Mouse (Mus musculus) stomach, embryonic 14.5 days (tissue): ENCODE measurements around the gene Btf3l4. TPM values are rescaled to one million over a fixed set of nuclear protein-coding genes. Genes with fewer than 3 reads are reported as not detected.

ENCODE experiments used
- ATAC-seq: fragments of 200-750 bp; cut with Nextera tagmentation; 2 replicates; pipeline ENCODE4 v1.8.0; 2017; ENCODE audit warnings: low read depth, moderate TSS enrichment; ENCODE audit not compliant: insufficient number of reproducible peaks, insufficient read depth, low FRiP score
- H3K27ac ChIP-seq: fragments of 300-500 bp; sonication (generic); 2 replicates; pipeline ENCODE4 v1.5.1; 2014; ENCODE audit warnings: mild to moderate bottlenecking, low read length, moderate library complexity, mixed read lengths
- H3K27me3 ChIP-seq: fragments of 300-500 bp; sonication (generic); 2 replicates; pipeline ENCODE4 v1.6.1; 2014; ENCODE audit warnings: low read length, control low read depth, mixed read lengths; ENCODE audit not compliant: control insufficient read depth, insufficient read depth
- H3K36me3 ChIP-seq: fragments of 300-500 bp; sonication (generic); 2 replicates; pipeline ENCODE4 v1.6.1; 2014; ENCODE audit warnings: mild to moderate bottlenecking, control low read depth, low read length, moderate library complexity, mixed read lengths; ENCODE audit not compliant: control insufficient read depth, insufficient read depth
- H3K4me1 ChIP-seq: fragments of 300-500 bp; sonication (generic); 2 replicates; pipeline ENCODE4 v1.6.1; 2014; ENCODE audit warnings: low read length, control low read depth, mixed read lengths; ENCODE audit not compliant: control insufficient read depth, insufficient read depth
- H3K4me2 ChIP-seq: fragments of 300-500 bp; sonication (generic); replicated peaks from 2 replicates; pipeline ENCODE4 v1.6.1; 2014; ENCODE audit warnings: low read depth, low read length, control low read depth
- H3K4me3 ChIP-seq: fragments of 300-500 bp; sonication (generic); 2 replicates; pipeline ENCODE4 v1.5.1; 2014; ENCODE audit warnings: low read depth, low read length, control low read depth
- H3K9ac ChIP-seq: fragments of 300-500 bp; sonication (generic); replicated peaks from 2 replicates; pipeline ENCODE4 v1.6.1; 2014; ENCODE audit warnings: low read depth, mild to moderate bottlenecking, control low read depth, low read length, moderate library complexity, mixed read lengths
- H3K9me3 ChIP-seq: fragments of 300-500 bp; sonication (generic); 2 replicates; pipeline ENCODE4 v1.6.1; 2016; ENCODE audit warnings: low read depth, low read length, control low read depth; ENCODE audit not compliant: control insufficient read depth
- WGBS: fragments of 180-500 bp; shearing (Covaris S2); extraction: QIAGEN DNeasy Blood & Tissue Kit; methylation state at CpG from one replicate; pipeline ENCODE4 v1.1.7; 2014; 5-methylcytosine and 5-hydroxymethylcytosine counted together
- polyA plus RNA-seq: library from polyadenylated mRNA; unstranded; fragments of >200 nt; fragmentation: Nextera tagmentation; extraction: Ambion mirVana; gene quantifications from 2 replicates; pipeline ENCODE4 v1.2.1, GENCODE M21; 2014

Btf3l4 gene
- polyA plus RNA-seq, 1 experiment from 2014 or later, result 171 TPM

GRCm38 (mm10) chr4:108834115-108834970 is 929 bp upstream of the Btf3l4 start, which contains the start of gene Txndc12:
TSS of gene Txndc12 (plus strand) at chr4:108834601.
- ATAC-seq, result peak; percentile 82
- under 1% methylated on average over 34 of the region's 34 CpGs for WGBS

GRCm38 (mm10) chr4:108833828-108834114 is 357 bp upstream of the Btf3l4 start:
- peaks cover 13% of the 10 kb centered on the region; the same call in 1 of the 2 replicates for H3K4me1 ChIP-seq
- no peaks in the 10 kb centered on the region for H3K27me3 ChIP-seq
- peaks cover 7% of the 10 kb centered on the region; the same call in 1 of the 2 replicates for H3K36me3 ChIP-seq
- H3K9me3 ChIP-seq, result no peaks in the 10 kb centered on the region
- no peak for ATAC-seq
- H3K4me2 ChIP-seq, result peak overlapping the region; percentile 50
- H3K27ac ChIP-seq, result peak overlapping the region; percentile 91
- H3K9ac ChIP-seq, result peak overlapping the region; percentile 95
- 0% methylated on average over 6 of the region's 6 CpGs for WGBS
- H3K4me3 ChIP-seq, result peak overlapping the region; percentile 97

More at GRCm38 (mm10) chr4:108834115-108834970, 929 bp upstream of the Btf3l4 start, which contains the start of gene Txndc12:
- peaks cover 3% of the 10 kb centered on the region; the same call in 1 of the 2 replicates for H3K36me3 ChIP-seq
- H3K27ac ChIP-seq, result peak within 1 kb of the TSS; percentile 93
- peak within 1 kb of the TSS; percentile 97 for H3K4me3 ChIP-seq
- peak within 1 kb of the TSS; percentile 95 for H3K9ac ChIP-seq
- no peaks in the 10 kb centered on the region for H3K27me3 ChIP-seq
- peaks cover 13% of the 10 kb centered on the region; the same call in 1 of the 2 replicates for H3K4me1 ChIP-seq
- H3K9me3 ChIP-seq, result no peaks in the 10 kb centered on the region
- peak within 1 kb of the TSS; percentile 60 for H3K4me2 ChIP-seq

GRCm38 (mm10) chr4:108830698-108831097 is 2.7 kb downstream of the Btf3l4 start:
- no peak for ATAC-seq
- Histone ChIP-seq H3K4me1 (peaks cover 8% of the 10 kb centered on the region; the same call in 1 of the 2 replicates), H3K4me3 (no peak overlapping the region), H3K9ac (no peak overlapping the region), H3K9me3 (no peaks in the 10 kb centered on the region), H3K27ac (no peak overlapping the region), H3K27me3 (no peaks in the 10 kb centered on the region), H3K36me3 (peaks cover 21% of the 10 kb centered on the region), H3K4me2 (no peak overlapping the region)
- 81% methylated on average over 1 of the region's 1 CpGs for WGBS

GRCm38 (mm10) chr4:108826643-108827042 is 6.8 kb downstream of the Btf3l4 start:
- H3K4me2 ChIP-seq, result no peak overlapping the region
- no peak overlapping the region for H3K9ac ChIP-seq
- H3K9me3 ChIP-seq, result no peaks in the 10 kb centered on the region
- H3K4me1 ChIP-seq, result peaks cover 2% of the 10 kb centered on the region; the same call in 1 of the 2 replicates
- H3K4me3 ChIP-seq, result no peak overlapping the region
- no peaks in the 10 kb centered on the region for H3K27me3 ChIP-seq
- H3K27ac ChIP-seq, result no peak overlapping the region
- WGBS, result 85% methylated on average over 2 of the region's 2 CpGs
- no peak for ATAC-seq
- peaks cover 50% of the 10 kb centered on the region for H3K36me3 ChIP-seq

GRCm38 (mm10) chr4:108826096-108826495 is 7.3 kb downstream of the Btf3l4 start:
- no peak overlapping the region for H3K9ac ChIP-seq
- peaks cover 50% of the 10 kb centered on the region for H3K36me3 ChIP-seq
- H3K27me3 ChIP-seq, result no peaks in the 10 kb centered on the region
- no peak overlapping the region for H3K4me2 ChIP-seq
- WGBS, result 91% methylated on average over 1 of the region's 1 CpGs
- H3K9me3 ChIP-seq, result no peaks in the 10 kb centered on the region
- no peak for ATAC-seq
- H3K27ac ChIP-seq, result no peak overlapping the region
- no peak overlapping the region for H3K4me3 ChIP-seq
- no peaks in the 10 kb centered on the region for H3K4me1 ChIP-seq

GRCm38 (mm10) chr4:108825677-108826076 is 7.7 kb downstream of the Btf3l4 start:
- Histone ChIP-seq H3K27me3 (no peaks in the 10 kb centered on the region), H3K4me3 (no peak overlapping the region), H3K36me3 (peaks cover 51% of the 10 kb centered on the region), H3K4me2 (no peak overlapping the region), H3K9me3 (no peaks in the 10 kb centered on the region), H3K4me1 (no peaks in the 10 kb centered on the region), H3K27ac (no peak overlapping the region), H3K9ac (no peak overlapping the region)
- WGBS, result 91% methylated on average over 3 of the region's 3 CpGs
- no peak for ATAC-seq

GRCm38 (mm10) chr4:108811550-108811949 is 21.9 kb downstream of the Btf3l4 start:
- 73% methylated on average over 6 of the region's 6 CpGs for WGBS
- Histone ChIP-seq H3K9ac (no peak overlapping the region), H3K9me3 (no peaks in the 10 kb centered on the region), H3K27me3 (no peaks in the 10 kb centered on the region), H3K4me1 (no peaks in the 10 kb centered on the region), H3K4me3 (no peak overlapping the region), H3K36me3 (peaks cover 6% of the 10 kb centered on the region; the same call in 1 of the 2 replicates), H3K27ac (no peak overlapping the region), H3K4me2 (no peak overlapping the region)
- no peak for ATAC-seq

- Histone ChIP-seq H3K27me3 (no peaks in the 10 kb centered on the region), H3K9me3 (no peaks in the 10 kb centered on the region), H3K27ac (no peak overlapping the region), H3K4me3 (no peak overlapping the region), H3K9ac (no peak overlapping the region), H3K4me2 (no peak overlapping the region), H3K4me1 (no peaks in the 10 kb centered on the region), H3K36me3 (peaks cover 6% of the 10 kb centered on the region; the same call in 1 of the 2 replicates)
- 66% methylated on average over 4 of the region's 4 CpGs for WGBS
- no peak for ATAC-seq
These were observed 22.3 kb downstream of the Btf3l4 start for GRCm38 (mm10) chr4:108811142-108811541.
